Mouse (Mus musculus) effector memory CD4-positive, alpha-beta T cell, adult 5 months (primary cell): Measurements from ENCODE around the gene Lep. TPM values are rescaled to one million over a fixed set of nuclear protein-coding genes. Genes with fewer than 3 reads are reported as not detected.

Experiments
- polyA plus RNA-seq: library from polyadenylated mRNA; unstranded; fragments of 100-300 nt; shearing (Covaris generic); gene quantifications from one replicate; pipeline ENCODE4 v1.2.1, GENCODE M21; 2017

Gene Lep
- 0.11 TPM for polyA plus RNA-seq

GRCm38 (mm10) chr6:29059846-29060685 lies at the start of gene Lep:
Gene Lep (plus strand): TSS chr6:29060220.

Other genes starting within 250 kb of the Lep start
- not detected for gene Lrrc4, start 228.5 kb upstream of the Lep start, polyA plus RNA-seq
- gene Rbm28, start 104.8 kb downstream of the Lep start, polyA plus RNA-seq: 66.3 TPM
- 0.17 TPM for gene Prrt4, start 119.4 kb downstream of the Lep start, polyA plus RNA-seq
- gene Impdh1, start 156.1 kb downstream of the Lep start, polyA plus RNA-seq: 119 TPM
- gene Hilpda, start 212.3 kb downstream of the Lep start, polyA plus RNA-seq: 230 TPM
- gene Fam71f2, start 219.4 kb downstream of the Lep start, polyA plus RNA-seq: 0.99 TPM